Mouse (Mus musculus) hindbrain, postnatal 0 days (tissue): ENCODE measurements at regions not wholly inside any gene's neighbourhood (a gene's known extent, or its start where the extent isn't known, plus 50 kb on each side); places are given as distances from the start of the nearest gene placed in this dataset.

Experiments
- ATAC-seq: fragments of 200-750 bp; cut with Nextera tagmentation; 2 replicates; pipeline ENCODE4 v1.8.0; 2017; ENCODE audit warnings: mild to moderate bottlenecking, moderate TSS enrichment, moderate library complexity
- DNase-seq: peaks from one replicate; pipeline ENCODE4 v3.0.0-alpha.2; 2015; ENCODE audit warnings: low spot score
- H3K27ac ChIP-seq: fragments of 300-500 bp; sonication (generic); 2 replicates; pipeline ENCODE4 v1.5.1; 2014; ENCODE audit warnings: mild to moderate bottlenecking
- H3K27me3 ChIP-seq: fragments of 300-500 bp; sonication (generic); 2 replicates; pipeline ENCODE4 v1.6.1; 2014; ENCODE audit warnings: low read length, mixed read lengths; ENCODE audit not compliant: insufficient read depth
- H3K36me3 ChIP-seq: fragments of 300-500 bp; sonication (generic); 2 replicates; pipeline ENCODE4 v1.6.1; 2014; ENCODE audit warnings: low read length, mixed read lengths; ENCODE audit not compliant: insufficient read depth
- H3K4me1 ChIP-seq: fragments of 300-500 bp; sonication (generic); 2 replicates; pipeline ENCODE4 v1.6.1; 2014; ENCODE audit warnings: antibody characterized with exemption, low read length, mixed read lengths; ENCODE audit not compliant: insufficient read depth
- H3K4me2 ChIP-seq: fragments of 300-500 bp; sonication (generic); 2 replicates; pipeline ENCODE4 v1.6.1; 2014; ENCODE audit warnings: low read depth, mild to moderate bottlenecking, low read length, moderate library complexity, mixed read lengths
- H3K4me3 ChIP-seq: fragments of 300-500 bp; sonication (generic); 2 replicates; pipeline ENCODE4 v1.5.1; 2014; ENCODE audit warnings: low read length
- H3K9ac ChIP-seq: fragments of 300-500 bp; sonication (generic); replicated peaks from 2 replicates; pipeline ENCODE4 v1.6.1; 2014; ENCODE audit warnings: mild to moderate bottlenecking, low read length, moderate library complexity, mixed read lengths
- H3K9me3 ChIP-seq: fragments of 300-500 bp; sonication (generic); 2 replicates; pipeline ENCODE4 v1.6.1; 2016; ENCODE audit warnings: low read length, mixed read lengths
- CTCF ChIP-seq: IDR thresholded peaks from 2 replicates; pipeline ENCODE4 v1.5.1; 2016; ENCODE audit warnings: antibody characterized with exemption, control low read depth, low read depth
- WGBS: fragments of 180-500 bp; shearing (Covaris S2); extraction: QIAGEN DNeasy Blood & Tissue Kit; methylation state at CpG from one replicate; pipeline ENCODE4 v1.1.7; 2014; 5-methylcytosine and 5-hydroxymethylcytosine counted together

DNA sequence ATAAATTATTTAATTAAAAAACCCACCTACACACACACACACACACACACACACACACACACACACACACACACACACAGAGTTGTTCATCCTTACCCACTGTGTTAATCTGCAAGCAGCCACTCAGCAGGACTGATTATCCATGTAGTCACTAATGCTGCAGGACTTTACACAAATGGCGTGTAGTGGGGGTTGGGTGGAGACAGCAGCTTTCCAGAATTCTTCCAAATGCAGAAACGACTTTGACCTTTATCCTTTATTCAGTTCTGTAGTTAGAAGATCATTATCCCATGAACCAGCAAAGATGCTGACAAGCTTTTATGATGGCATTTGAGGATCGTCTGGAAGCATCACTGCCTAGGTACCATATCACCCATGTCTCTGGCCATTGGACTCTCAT lies 52.0 kb upstream of the Peli2 start:
- H3K27me3 ChIP-seq: no peaks in the 10 kb centered on the region
- WGBS: 82% methylated on average over 3 of the region's 3 CpGs
- H3K4me2 ChIP-seq: no peak overlapping the region
- no peaks in the 10 kb centered on the region for H3K9me3 ChIP-seq
- H3K36me3 ChIP-seq: no peaks in the 10 kb centered on the region
- H3K9ac ChIP-seq: no peak overlapping the region
- H3K4me1 ChIP-seq: peaks cover 3% of the 10 kb centered on the region; the same call in 1 of the 2 replicates
- H3K27ac ChIP-seq: no peak overlapping the region
- DNase-seq (no peak), ATAC-seq (no peak)
- TF ChIP-seq CTCF: no peak
- H3K4me3 ChIP-seq: no peak overlapping the region
